Mouse (Mus musculus) heart, embryonic 16.5 days (tissue): ENCODE measurements at regions not wholly inside any gene's neighbourhood (a gene's known extent, or its start where the extent isn't known, plus 50 kb on each side); places are given as distances from the start of the nearest gene placed in this dataset.

Source experiments
- ATAC-seq: fragments of 200-750 bp; cut with Nextera tagmentation; replicated peaks from 2 replicates; pipeline ENCODE4 v1.8.0; 2017; ENCODE audit warnings: moderate number of reproducible peaks; ENCODE audit not compliant: insufficient read depth, low FRiP score; ENCODE audit errors: extremely low read depth
- H3K27ac ChIP-seq: fragments of 300-500 bp; sonication (generic); 2 replicates; pipeline ENCODE4 v1.5.1; 2014; ENCODE audit warnings: mild to moderate bottlenecking, low read length, control low read depth, moderate library complexity
- H3K27me3 ChIP-seq: fragments of 300-500 bp; sonication (generic); 2 replicates; pipeline ENCODE4 v1.6.1; 2014; ENCODE audit warnings: low read length, mixed read lengths; ENCODE audit not compliant: control insufficient read depth, insufficient read depth
- H3K36me3 ChIP-seq: fragments of 300-500 bp; sonication (generic); 2 replicates; pipeline ENCODE4 v1.6.1; 2014; ENCODE audit not compliant: control insufficient read depth, insufficient read depth
- H3K4me1 ChIP-seq: fragments of 300-500 bp; sonication (generic); 2 replicates; pipeline ENCODE4 v1.6.1; 2014; ENCODE audit warnings: low read length, mixed read lengths; ENCODE audit not compliant: control insufficient read depth, insufficient read depth
- H3K4me2 ChIP-seq: fragments of 300-500 bp; sonication (generic); 2 replicates; pipeline ENCODE4 v1.6.1; 2014; ENCODE audit warnings: low read depth, mild to moderate bottlenecking, control low read depth, low read length
- H3K4me3 ChIP-seq: fragments of 300-500 bp; sonication (generic); 2 replicates; pipeline ENCODE4 v1.5.1; 2014; ENCODE audit warnings: mild to moderate bottlenecking, control low read depth, low read length
- H3K9ac ChIP-seq: fragments of 300-500 bp; sonication (generic); 2 replicates; pipeline ENCODE4 v1.6.1; 2014; ENCODE audit warnings: low read length, control low read depth
- H3K9me3 ChIP-seq: fragments of 300-500 bp; sonication (generic); replicated peaks from 2 replicates; pipeline ENCODE4 v1.6.1; 2016; ENCODE audit warnings: low read length; ENCODE audit not compliant: control insufficient read depth
- WGBS: fragments of 180-500 bp; shearing (Covaris S2); extraction: QIAGEN DNeasy Blood & Tissue Kit; methylation state at CpG from one replicate; pipeline ENCODE4 v1.1.7; 2014; 5-methylcytosine and 5-hydroxymethylcytosine counted together

GRCm38 (mm10) chr4:55882541-55882940 lies 350.3 kb upstream of the Klf4 start:
- Histone ChIP-seq H3K4me1 (no peaks in the 10 kb centered on the region), H3K27ac (no peak overlapping the region)
- 42% methylated on average over 2 of the region's 2 CpGs for WGBS

GRCm38 (mm10) chr4:55875304-55875703 lies 343.0 kb upstream of the Klf4 start:
- Histone ChIP-seq H3K27ac (no peak overlapping the region), H3K9ac (no peak overlapping the region), H3K4me3 (no peak overlapping the region), H3K36me3 (no peaks in the 10 kb centered on the region), H3K4me2 (no peak overlapping the region), H3K4me1 (no peaks in the 10 kb centered on the region), H3K27me3 (no peaks in the 10 kb centered on the region), H3K9me3 (no peaks in the 10 kb centered on the region)
- WGBS, result 78% methylated on average over 12 of the region's 12 CpGs
- ATAC-seq, result no peak

More at GRCm38 (mm10) chr4:55882541-55882940, 350.3 kb upstream of the Klf4 start:
- Histone ChIP-seq H3K36me3 (no peaks in the 10 kb centered on the region), H3K4me3 (no peak overlapping the region), H3K4me2 (no peak overlapping the region), H3K9ac (no peak overlapping the region), H3K9me3 (no peaks in the 10 kb centered on the region), H3K27me3 (no peaks in the 10 kb centered on the region)
- no peak for ATAC-seq

- H3K36me3 ChIP-seq, result no peaks in the 10 kb centered on the region
- no peaks in the 10 kb centered on the region for H3K27me3 ChIP-seq
- ATAC-seq, result no peak
- no peak overlapping the region for H3K4me3 ChIP-seq
- no peak overlapping the region for H3K27ac ChIP-seq
- no peaks in the 10 kb centered on the region for H3K9me3 ChIP-seq
- WGBS, result 60% methylated on average over 7 of the region's 7 CpGs
- H3K4me2 ChIP-seq, result no peak overlapping the region
- no peak overlapping the region for H3K9ac ChIP-seq
- no peaks in the 10 kb centered on the region for H3K4me1 ChIP-seq
Measured at GRCm38 (mm10) chr4:55874875-55875274, 342.6 kb upstream of the Klf4 start.

DNA sequence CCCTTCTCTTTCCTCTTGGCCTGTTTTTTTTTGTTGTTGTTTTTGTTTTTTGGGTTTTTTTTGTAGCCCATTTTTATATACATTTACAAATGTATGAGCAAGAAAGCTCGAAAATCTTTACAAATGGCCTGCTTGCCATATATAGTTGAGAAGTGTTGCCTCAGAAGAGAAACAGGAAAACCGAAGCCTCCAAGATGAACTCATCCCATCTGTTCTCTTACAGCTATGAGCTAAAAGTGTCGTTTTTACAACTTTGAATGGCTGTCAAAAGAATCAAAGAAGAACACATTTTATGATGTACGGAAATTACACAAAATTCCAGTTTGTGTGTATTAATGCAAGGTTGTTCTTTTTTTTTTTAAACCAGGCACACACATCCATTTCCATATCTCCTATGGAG lies 342.0 kb upstream of the Klf4 start:
- Histone ChIP-seq H3K4me1 (no peaks in the 10 kb centered on the region), H3K4me3 (no peak overlapping the region), H3K27ac (no peak overlapping the region), H3K9ac (no peak overlapping the region), H3K9me3 (no peaks in the 10 kb centered on the region), H3K27me3 (no peaks in the 10 kb centered on the region), H3K36me3 (no peaks in the 10 kb centered on the region), H3K4me2 (no peak overlapping the region)
- WGBS, result 83% methylated on average over 4 of the region's 4 CpGs
- no peak for ATAC-seq

DNA sequence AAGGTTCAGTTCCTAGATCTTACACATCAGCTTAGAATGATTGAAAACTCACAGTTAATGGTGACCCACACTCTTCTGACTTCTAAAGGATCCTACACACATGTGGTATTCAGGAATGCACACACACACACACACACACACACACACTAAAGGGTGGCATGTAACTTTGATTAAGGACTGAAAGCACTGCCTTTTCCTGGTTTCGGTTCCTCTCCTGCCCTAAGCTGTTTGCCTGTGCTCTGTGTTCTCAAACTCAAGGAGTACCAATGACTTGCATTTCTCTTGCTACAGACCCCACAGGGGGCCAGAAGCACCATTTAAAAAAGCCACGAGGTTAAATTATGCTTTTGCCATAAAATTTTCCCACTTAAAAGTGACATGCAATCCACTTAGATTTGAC lies 327.8 kb upstream of the Klf4 start:
- 62% methylated on average over 2 of the region's 2 CpGs for WGBS
- Histone ChIP-seq H3K4me3 (no peak overlapping the region), H3K4me2 (no peak overlapping the region), H3K9me3 (no peaks in the 10 kb centered on the region), H3K27ac (no peak overlapping the region), H3K9ac (no peak overlapping the region), H3K27me3 (no peaks in the 10 kb centered on the region), H3K36me3 (no peaks in the 10 kb centered on the region), H3K4me1 (no peaks in the 10 kb centered on the region)
- ATAC-seq, result no peak

DNA sequence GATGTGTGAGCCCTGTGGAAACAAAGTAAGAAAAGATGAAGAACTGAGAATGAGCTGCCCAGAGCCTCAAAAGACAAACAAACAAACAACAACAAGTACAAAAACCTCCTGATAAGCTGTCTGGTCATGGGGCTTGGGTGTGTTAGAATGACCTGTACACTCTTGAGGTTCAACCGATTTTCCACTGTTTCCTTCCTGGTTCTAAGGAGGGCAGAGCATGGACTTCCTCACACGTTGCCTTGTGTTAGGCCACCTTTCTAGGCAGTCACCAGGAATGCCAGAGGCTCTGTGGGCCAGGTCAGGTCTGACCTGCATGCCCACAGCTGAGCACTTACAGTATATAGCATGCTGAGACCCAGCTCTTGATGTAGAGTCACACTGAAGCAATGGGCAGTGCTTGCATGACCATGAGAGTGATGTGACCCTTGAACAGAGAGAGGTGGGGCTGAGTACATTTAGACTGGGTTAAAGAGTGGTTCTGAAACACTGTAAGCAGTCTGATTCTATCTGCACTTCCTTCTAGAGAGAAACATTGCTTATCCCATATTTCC lies 327.0 kb upstream of the Klf4 start:
- no peak overlapping the region for H3K4me2 ChIP-seq
- H3K27ac ChIP-seq, result no peak overlapping the region
- H3K27me3 ChIP-seq, result no peaks in the 10 kb centered on the region
- H3K4me1 ChIP-seq, result no peaks in the 10 kb centered on the region
- no peak overlapping the region for H3K9ac ChIP-seq
- no peaks in the 10 kb centered on the region for H3K9me3 ChIP-seq
- WGBS, result 68% methylated on average over 2 of the region's 2 CpGs
- no peak overlapping the region for H3K4me3 ChIP-seq
- no peak for ATAC-seq
- no peaks in the 10 kb centered on the region for H3K36me3 ChIP-seq

DNA sequence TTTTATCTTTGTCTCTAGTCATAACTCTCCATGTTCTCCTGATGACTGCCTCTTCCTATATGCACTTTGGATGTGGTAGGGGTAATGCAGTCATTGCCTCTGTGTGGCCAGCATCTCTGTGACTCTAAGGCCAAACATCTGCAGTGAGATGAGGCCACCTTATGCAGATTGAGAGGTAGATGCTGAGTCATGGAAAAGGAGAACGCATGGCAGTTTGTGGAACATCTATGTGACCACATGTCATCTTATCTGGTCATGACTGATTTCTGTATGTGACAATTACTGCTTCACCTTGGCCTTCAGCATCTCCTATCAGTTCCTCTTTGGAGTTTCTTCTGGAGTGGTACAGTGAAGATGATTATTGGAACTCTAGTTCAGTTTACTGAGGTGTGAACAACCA lies 319.2 kb upstream of the Klf4 start:
- Histone ChIP-seq H3K4me3 (no peak overlapping the region), H3K27ac (no peak overlapping the region), H3K36me3 (no peaks in the 10 kb centered on the region), H3K27me3 (no peaks in the 10 kb centered on the region), H3K9ac (no peak overlapping the region), H3K4me1 (no peaks in the 10 kb centered on the region), H3K9me3 (no peaks in the 10 kb centered on the region), H3K4me2 (no peak overlapping the region)
- no peak for ATAC-seq
- 88% methylated on average over 1 of the region's 1 CpGs for whole genome bisulfite sequencing

DNA sequence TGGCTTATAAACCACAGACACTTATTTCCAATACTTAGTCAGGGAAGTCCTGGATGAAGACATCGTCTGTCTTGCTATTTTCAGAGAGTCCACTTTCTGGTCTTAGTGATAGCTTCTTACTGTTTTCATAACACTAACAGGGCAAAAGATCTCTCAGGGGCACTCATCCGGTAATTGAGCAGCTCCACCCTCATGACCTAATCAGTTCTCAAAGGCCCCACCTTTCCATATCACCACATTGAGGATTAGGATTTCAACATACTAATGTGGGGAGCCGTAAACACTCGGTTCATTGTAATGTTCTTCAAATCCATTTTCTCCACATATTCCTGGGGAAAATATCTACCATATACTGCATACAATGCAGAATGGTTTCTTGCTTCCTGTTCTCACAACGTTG lies 318.8 kb upstream of the Klf4 start:
- no peak overlapping the region for H3K4me3 ChIP-seq
- no peaks in the 10 kb centered on the region for H3K36me3 ChIP-seq
- no peaks in the 10 kb centered on the region for H3K9me3 ChIP-seq
- no peak overlapping the region for H3K9ac ChIP-seq
- H3K4me2 ChIP-seq, result no peak overlapping the region
- no peak for ATAC-seq
- H3K27me3 ChIP-seq, result no peaks in the 10 kb centered on the region
- 62% methylated on average over 5 of the region's 5 CpGs for WGBS
- H3K27ac ChIP-seq, result no peak overlapping the region
- H3K4me1 ChIP-seq, result no peaks in the 10 kb centered on the region

DNA sequence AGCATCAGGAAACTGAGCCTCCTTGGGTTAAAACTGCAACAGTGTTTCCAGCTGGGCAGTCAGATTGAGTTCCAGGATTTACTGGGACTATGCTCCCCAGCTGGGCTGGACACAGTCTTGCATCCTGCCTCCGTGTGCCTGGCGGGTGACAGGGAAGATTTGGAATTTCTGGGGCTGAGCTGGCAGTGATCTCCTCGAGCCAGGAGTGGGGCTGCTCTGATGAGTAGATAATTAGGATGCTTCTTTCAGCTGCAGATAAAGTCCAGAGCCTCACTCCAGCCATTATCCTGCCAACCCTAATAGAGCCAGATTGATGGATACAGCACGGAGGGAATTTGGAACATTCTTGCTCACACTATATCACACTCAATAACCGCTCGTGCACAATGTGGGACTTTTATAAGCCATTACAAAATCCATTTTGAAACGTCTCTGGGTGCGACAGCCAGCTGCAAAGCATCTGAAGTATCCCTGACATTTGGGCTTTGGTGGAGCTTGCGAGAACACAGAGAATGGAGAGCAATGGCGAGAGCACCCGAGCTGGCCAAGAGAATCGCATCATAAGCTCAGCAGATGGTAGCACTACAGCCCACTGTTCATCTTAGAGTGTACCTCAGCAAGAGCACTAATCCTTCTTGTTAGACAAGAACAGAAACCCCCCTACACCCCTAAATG lies 311.6 kb upstream of the Klf4 start:
- no peak for ATAC-seq
- Histone ChIP-seq H3K27me3 (no peaks in the 10 kb centered on the region), H3K36me3 (no peaks in the 10 kb centered on the region), H3K9me3 (no peaks in the 10 kb centered on the region), H3K4me3 (no peak overlapping the region), H3K9ac (no peak overlapping the region), H3K4me1 (no peaks in the 10 kb centered on the region), H3K4me2 (no peak overlapping the region), H3K27ac (no peak overlapping the region)
- WGBS, result 58% methylated on average over 12 of the region's 12 CpGs
